Mouse (Mus musculus): ENCODE measurements around the gene Lin9. TPM values are rescaled to one million over a fixed set of nuclear protein-coding genes. Genes with fewer than 3 reads are reported as not detected.

The Lin9 gene
- polyA plus RNA-seq, 1 experiment, result 1.9 TPM

- WGBS, result under 1% methylated on average over 52 of the region's 52 CpGs
- TF ChIP-seq POLR2A (IDR thresholded peaks at IDR 0.05; ENCODE audit: low read depth, low read length) (peak; percentile 94), CTCF (IDR thresholded peaks at IDR 0.05; ENCODE audit: extremely low read depth, insufficient read length, insufficient replicate concordance, low read depth, low read length) (no peak)
- peak within 1 kb of the TSS; percentile 87 for H3K27ac ChIP-seq (ENCODE audit: insufficient read depth, low read depth, low read length)
- no peaks in the 10 kb centered on the region for H3K36me3 ChIP-seq (ENCODE audit: control insufficient read depth, insufficient read depth, low read length)
- peaks cover 4% of the 10 kb centered on the region; the same call in 1 of the 2 replicates for H3K4me1 ChIP-seq (ENCODE audit: control insufficient read depth, insufficient read depth, insufficient read length, low read length)
- H3K27me3 ChIP-seq (ENCODE audit: control insufficient read depth, insufficient read depth, low read length), result no peaks in the 10 kb centered on the region
- peak within 1 kb of the TSS; percentile 90 for H3K4me3 ChIP-seq (ENCODE audit: low read depth, low read length)
Measured at GRCm38 (mm10) chr1:180725704-180726179, 84.8 kb downstream of the Lin9 start, which contains the start of gene Acbd3. Gene Acbd3 (plus strand): TSS chr1:180726043.

GRCm38 (mm10) chr1:180726183-180726582 is 85.2 kb downstream of the Lin9 start:
- Histone ChIP-seq H3K4me3 (ENCODE audit: low read depth, low read length) (peak overlapping the region; percentile 90), H3K36me3 (ENCODE audit: control insufficient read depth, insufficient read depth, low read length) (no peaks in the 10 kb centered on the region), H3K27me3 (ENCODE audit: control insufficient read depth, insufficient read depth, low read length) (no peaks in the 10 kb centered on the region), H3K27ac (ENCODE audit: insufficient read depth, low read depth, low read length) (peak overlapping the region; percentile 87), H3K4me1 (ENCODE audit: control insufficient read depth, insufficient read depth, insufficient read length, low read length) (peaks cover 4% of the 10 kb centered on the region; the same call in 1 of the 2 replicates)
- TF ChIP-seq POLR2A (IDR thresholded peaks at IDR 0.05; ENCODE audit: low read depth, low read length) (no peak; the same call in 1 of the 2 replicates), CTCF (IDR thresholded peaks at IDR 0.05; ENCODE audit: extremely low read depth, insufficient read length, insufficient replicate concordance, low read depth, low read length) (no peak)
- WGBS, result under 1% methylated on average over 42 of the region's 42 CpGs

DNA sequence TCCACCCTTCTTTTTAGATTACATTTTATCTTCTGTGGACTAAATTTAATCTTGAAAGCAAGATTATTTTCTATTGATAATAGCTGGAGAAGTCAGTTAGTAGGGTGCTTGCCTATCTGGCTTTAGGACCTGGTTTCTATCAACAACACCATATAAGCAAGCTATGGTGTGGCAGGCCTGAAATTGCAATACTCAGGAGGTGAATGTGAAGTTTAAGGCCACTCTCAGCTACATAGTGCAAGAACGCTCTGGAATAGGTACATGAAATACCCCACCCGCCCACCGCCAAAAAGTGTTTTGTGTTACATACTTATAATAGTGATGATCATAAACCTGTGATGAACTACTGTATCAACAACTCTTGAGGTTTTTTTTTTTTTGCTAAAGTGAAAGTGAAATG is 88.3 kb downstream of the Lin9 start:
- Histone ChIP-seq H3K4me1 (ENCODE audit: control insufficient read depth, insufficient read depth, insufficient read length, low read length) (peaks cover 4% of the 10 kb centered on the region; the same call in 1 of the 2 replicates), H3K27ac (ENCODE audit: insufficient read depth, low read depth, low read length) (no peak overlapping the region), H3K27me3 (ENCODE audit: control insufficient read depth, insufficient read depth, low read length) (no peaks in the 10 kb centered on the region), H3K4me3 (ENCODE audit: low read depth, low read length) (no peak overlapping the region), H3K36me3 (ENCODE audit: control insufficient read depth, insufficient read depth, low read length) (peaks cover 5% of the 10 kb centered on the region)
- 47% methylated on average over 3 of the region's 3 CpGs for WGBS
- TF ChIP-seq POLR2A (IDR thresholded peaks at IDR 0.05; ENCODE audit: low read depth, low read length) (no peak), CTCF (IDR thresholded peaks at IDR 0.05; ENCODE audit: extremely low read depth, insufficient read length, insufficient replicate concordance, low read depth, low read length) (no peak)

Other genes starting within 250 kb of the Lin9 start
- gene Stum, start 157.6 kb upstream of the Lin9 start, polyA plus RNA-seq (2012; rRNA removed), result 14.8 and 15.0 TPM in 2 replicates
- 4.9 and 8.4 TPM in 2 replicates for gene Parp1, start 72.2 kb upstream of the Lin9 start, polyA plus RNA-seq (2012; rRNA removed)
- not detected in 2 replicates for gene Mixl1, start 55.9 kb downstream of the Lin9 start, polyA plus RNA-seq (2012; rRNA removed)
- 5.5 and 10.7 TPM in 2 replicates for gene Acbd3, start 84.9 kb downstream of the Lin9 start, polyA plus RNA-seq (2012; rRNA removed)
- gene H3f3a, start 172.8 kb downstream of the Lin9 start, polyA plus RNA-seq (2012; rRNA removed), result 156 and 262 TPM in 2 replicates
- gene Sde2, start 210.0 kb downstream of the Lin9 start, polyA plus RNA-seq (2012; rRNA removed), result 3.2 and 5.9 TPM in 2 replicates

All from small intestine, adult 2 months (tissue).